In the genomic region with DNA sequence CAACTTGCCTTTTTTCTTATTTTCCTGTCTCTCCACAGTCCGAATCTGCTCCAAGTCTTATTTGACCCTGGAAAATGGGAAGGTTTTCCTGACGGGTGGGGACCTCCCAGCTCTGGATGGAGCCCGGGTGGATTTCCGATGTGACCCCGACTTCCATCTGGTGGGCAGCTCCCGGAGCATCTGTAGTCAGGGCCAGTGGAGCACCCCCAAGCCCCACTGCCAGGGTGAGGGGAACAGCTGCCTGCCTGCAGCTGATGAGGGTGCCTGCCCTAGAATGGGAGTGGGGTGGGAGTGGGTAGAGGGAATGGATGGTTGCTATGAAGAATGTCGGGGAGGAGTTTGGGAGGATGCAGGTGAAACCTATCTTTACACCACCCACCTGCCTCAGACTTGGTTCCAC, we compare ENCODE assay signal across 13 mouse cellular contexts. TPM values are rescaled to one million over a fixed set of nuclear protein-coding genes. Genes with fewer than 3 reads are reported as not detected.
DNase-seq lines count a peak whose midpoint lies in the region; ATAC-seq and TF ChIP-seq lines count a peak whose summit lies in the region.
"Had no signal": no experiment of that assay in that cellular context is flagged by ENCODE, and none has a peak within 500 bp of the region (broad histone marks: within the 10 kb centered on the region; RNA-seq: fewer than 3 reads in every experiment).

No protein-coding gene starts in this region.

- TF ChIP-seq POLR2A in thymus, adult 2 months (IDR thresholded peaks at IDR 0.05; ENCODE audit: control insufficient read depth, extremely low read depth, insufficient read depth, low read length, poor library complexity): no peak

- H3K9ac ChIP-seq in midbrain, embryonic 12.5 days (replicated peaks): peak overlapping the region; percentile 41; the same call in 1 of the 2 replicates
- H3K9ac ChIP-seq: heart, embryonic 13.5 days; liver, embryonic 14.5 days had no signal

- no peak for TF ChIP-seq CTCF in thymus, adult 2 months (IDR thresholded peaks at IDR 0.05; ENCODE audit: borderline replicate concordance, control insufficient read depth, extremely low read depth, insufficient read depth, low read length, poor library complexity)

- H3K27ac ChIP-seq in thymus, adult 2 months (ENCODE audit: control insufficient read depth, insufficient read depth, low read length): no peak overlapping the region
- H3K27ac ChIP-seq in midbrain, embryonic 12.5 days (replicated peaks): no peak overlapping the region
- H3K27ac ChIP-seq: heart, embryonic 13.5 days; liver, embryonic 14.5 days had no signal

- H3K36me3 ChIP-seq in thymus, adult 2 months (ENCODE audit: control insufficient read depth, insufficient read depth, low read length): no peaks in the 10 kb centered on the region
- H3K36me3 ChIP-seq in midbrain, embryonic 12.5 days: peaks cover under 1% of the 10 kb centered on the region; the same call in 1 of the 2 replicates

- H3K4me2 ChIP-seq in midbrain, embryonic 12.5 days (replicated peaks): peak overlapping the region; percentile 94
- H3K4me2 ChIP-seq: heart, embryonic 13.5 days had no signal

- no peak for ATAC-seq in CD4-positive, CD25-positive, alpha-beta regulatory T cell, adult 4 months
- ATAC-seq in midbrain, embryonic 12.5 days (ENCODE audit: low FRiP score, low read depth): no peak

- DNase-seq in CD4-positive, CD25-positive, alpha-beta regulatory T cell, adult 2 months (ENCODE audit: low read depth, low spot score): peak; percentile 7
- DNase-seq in thymus, adult 2 months: peak; percentile 10
- DNase-seq in thymus, postnatal 0 days (ENCODE audit: low spot score): no peak
- no peak for DNase-seq in embryo, embryonic 9.5 days (ENCODE audit: extremely low spot score)
- DNase-seq in layer of hippocampus, postnatal 14 days (ENCODE audit: low spot score in 2 of 2): no peak
- no peak for DNase-seq in adrenal gland, adult 18-20 months (ENCODE audit: low spot score in 2 of 2)
- DNase-seq: adrenal gland, postnatal 10 days; spleen, adult 18-20 months had no signal

- 91% methylated on average over 7 of the region's 7 CpGs for whole genome bisulfite sequencing in thymus, adult 2 months
- WGBS in midbrain, embryonic 12.5 days: 59% methylated on average over 7 of the region's 7 CpGs

- H3K4me1 ChIP-seq in thymus, adult 2 months (replicated peaks; ENCODE audit: control insufficient read depth, insufficient read depth, low read length): peaks cover 30% of the 10 kb centered on the region
- H3K4me1 ChIP-seq in midbrain, embryonic 12.5 days: peaks cover 53% of the 10 kb centered on the region

- H3K9me3 ChIP-seq in midbrain, embryonic 12.5 days: no peaks in the 10 kb centered on the region
- H3K9me3 ChIP-seq: heart, embryonic 13.5 days had no signal

- H3K4me3 ChIP-seq in thymus, adult 2 months (ENCODE audit: control insufficient read depth, insufficient read depth, low read length): no peak overlapping the region
- H3K4me3 ChIP-seq in midbrain, embryonic 12.5 days: peak overlapping the region; percentile 86
- H3K4me3 ChIP-seq: heart, embryonic 13.5 days had no signal

- peaks cover 7% of the 10 kb centered on the region for H3K27me3 ChIP-seq in thymus, adult 2 months (ENCODE audit: control insufficient read depth, insufficient read depth, low read length)
- H3K27me3 ChIP-seq in midbrain, embryonic 12.5 days: peaks cover 18% of the 10 kb centered on the region

RNA-seq across cellular contexts. Expression of gene Gabbr1, which starts 2.6 kb away (rescaled TPM):
- 1 to 10 TPM; 4.7 to 8.6 TPM for polyA plus RNA-seq in CD4-positive, CD25-positive, alpha-beta regulatory T cell, adult 4 months (2017; shearing (Covaris generic))
- polyA plus RNA-seq in thymus, adult 2 months (2012; rRNA removed): 124 and 135 TPM in 2 replicates
- polyA plus RNA-seq in thymus, postnatal 0 days (2015; fragmentation: Nextera tagmentation; extraction: Ambion mirVana): 2.4 and 6.8 TPM in 2 replicates
- 33.4 and 35.9 TPM in 2 replicates for polyA plus RNA-seq in midbrain, embryonic 12.5 days (2016; fragmentation: Nextera tagmentation; extraction: Ambion mirVana)
- 100 to 1,000 TPM; 609 to 643 TPM for total RNA-seq in layer of hippocampus, postnatal 14 days (2021)
- 10 to 100 TPM; 23.3 to 28.6 TPM for total RNA-seq in adrenal gland, adult 18-20 months (2021)

RNA-seq across cellular contexts. Expression of gene Mog, which starts 25.2 kb away (rescaled TPM):
- polyA plus RNA-seq in CD4-positive, CD25-positive, alpha-beta regulatory T cell, adult 4 months (2017; shearing (Covaris generic)): not detected
- polyA plus RNA-seq in thymus, adult 2 months (2012; rRNA removed): not detected in 2 replicates
- polyA plus RNA-seq in thymus, postnatal 0 days (2015; fragmentation: Nextera tagmentation; extraction: Ambion mirVana): not detected in 2 replicates
- polyA plus RNA-seq in midbrain, embryonic 12.5 days (2016; fragmentation: Nextera tagmentation; extraction: Ambion mirVana): 0.68 and 0.96 TPM in 2 replicates
- total RNA-seq in layer of hippocampus, postnatal 14 days (2021): 10 to 100 TPM; 56.9 to 66.4 TPM
- not detected for total RNA-seq in adrenal gland, adult 18-20 months (2021)
- total RNA-seq: adrenal gland, postnatal 10 days had no signal
- polyA plus RNA-seq: heart, embryonic 13.5 days; kidney, adult 2 months; liver, embryonic 14.5 days had no signal

RNA-seq across cellular contexts. Expression of gene Olfr90, which starts 39.9 kb away (rescaled TPM):
- polyA plus RNA-seq in CD4-positive, CD25-positive, alpha-beta regulatory T cell, adult 4 months (2017; shearing (Covaris generic)): under 1 TPM in 1 of 2 experiments, not detected in 1; 0.11 TPM
- not detected in 2 replicates for polyA plus RNA-seq in thymus, adult 2 months (2012; rRNA removed)
- polyA plus RNA-seq in thymus, postnatal 0 days (2015; fragmentation: Nextera tagmentation; extraction: Ambion mirVana): not detected in 2 replicates
- 0.14 TPM in 1 of 2 replicates, not detected in the other for polyA plus RNA-seq in midbrain, embryonic 12.5 days (2016; fragmentation: Nextera tagmentation; extraction: Ambion mirVana)
- under 1 TPM in 1 of 2 experiments, not detected in 1; 0.12 TPM for total RNA-seq in layer of hippocampus, postnatal 14 days (2021)
- not detected for total RNA-seq in adrenal gland, adult 18-20 months (2021)
- total RNA-seq: adrenal gland, postnatal 10 days had no signal
- polyA plus RNA-seq: heart, embryonic 13.5 days; kidney, adult 2 months; liver, embryonic 14.5 days had no signal

RNA-seq across cellular contexts. Expression of gene Zfp57, which starts 47.4 kb away (rescaled TPM):
- polyA plus RNA-seq in CD4-positive, CD25-positive, alpha-beta regulatory T cell, adult 4 months (2017; shearing (Covaris generic)): not detected
- polyA plus RNA-seq in thymus, adult 2 months (2012; rRNA removed): 0.94 and 1.1 TPM in 2 replicates
- 3.4 and 3.9 TPM in 2 replicates for polyA plus RNA-seq in thymus, postnatal 0 days (2015; fragmentation: Nextera tagmentation; extraction: Ambion mirVana)
- polyA plus RNA-seq in midbrain, embryonic 12.5 days (2016; fragmentation: Nextera tagmentation; extraction: Ambion mirVana): 175 and 190 TPM in 2 replicates
- total RNA-seq in layer of hippocampus, postnatal 14 days (2021): 10 to 100 TPM; 33.4 to 34.3 TPM
- total RNA-seq in adrenal gland, adult 18-20 months (2021): 1 to 10 TPM; 2.5 to 3.5 TPM

RNA-seq across cellular contexts. Expression of gene Olfr91, which starts 49.7 kb away (rescaled TPM):
- not detected for polyA plus RNA-seq in CD4-positive, CD25-positive, alpha-beta regulatory T cell, adult 4 months (2017; shearing (Covaris generic))
- polyA plus RNA-seq in thymus, adult 2 months (2012; rRNA removed): not detected in 2 replicates
- polyA plus RNA-seq in thymus, postnatal 0 days (2015; fragmentation: Nextera tagmentation; extraction: Ambion mirVana): not detected in 2 replicates
- not detected in 2 replicates for polyA plus RNA-seq in midbrain, embryonic 12.5 days (2016; fragmentation: Nextera tagmentation; extraction: Ambion mirVana)
- not detected for total RNA-seq in layer of hippocampus, postnatal 14 days (2021)
- not detected for total RNA-seq in adrenal gland, adult 18-20 months (2021)
- total RNA-seq: adrenal gland, postnatal 10 days had no signal
- polyA plus RNA-seq: heart, embryonic 13.5 days; kidney, adult 2 months; liver, embryonic 14.5 days had no signal

Comparison
In these comparisons a context has a peak if more than half of its experiments do, and no peak if none do; other contexts are left out.
1. DNase-seq: peak in CD4-positive, CD25-positive, alpha-beta regulatory T cell, adult 2 months (single experiment) and thymus, adult 2 months (single experiment); none in thymus, postnatal 0 days (single experiment), embryo, embryonic 9.5 days (single experiment), layer of hippocampus, postnatal 14 days (0 of 2) and adrenal gland, adult 18-20 months (0 of 2).